Mouse (Mus musculus) forebrain, postnatal 0 days (tissue): ENCODE measurements around the gene Tas2r135. TPM values are rescaled to one million over a fixed set of nuclear protein-coding genes. Genes with fewer than 3 reads are reported as not detected.

Experiments used
- ATAC-seq: fragments of 200-750 bp; cut with Nextera tagmentation; 2 replicates; pipeline ENCODE4 v1.8.0; 2017; ENCODE audit warnings: mild to moderate bottlenecking, moderate library complexity
- DNase-seq: peaks from one replicate; pipeline ENCODE4 v3.0.0-alpha.2; 2015
- H3K27ac ChIP-seq: fragments of 300-500 bp; sonication (generic); 2 replicates; pipeline ENCODE4 v1.5.1; 2014; ENCODE audit warnings: low read depth, mild to moderate bottlenecking, antibody characterized with exemption, low read length, moderate library complexity, mixed read lengths
- H3K27me3 ChIP-seq: fragments of 300-500 bp; sonication (generic); 2 replicates; pipeline ENCODE4 v1.6.1; 2014; ENCODE audit warnings: mild to moderate bottlenecking, low read length, mixed read lengths; ENCODE audit not compliant: insufficient read depth
- H3K36me3 ChIP-seq: fragments of 300-500 bp; sonication (generic); 2 replicates; pipeline ENCODE4 v1.6.1; 2014; ENCODE audit warnings: mild to moderate bottlenecking, moderate library complexity; ENCODE audit not compliant: insufficient read depth
- H3K4me1 ChIP-seq: fragments of 300-500 bp; sonication (generic); 2 replicates; pipeline ENCODE4 v1.6.1; 2014; ENCODE audit warnings: antibody characterized with exemption; ENCODE audit not compliant: insufficient read depth
- H3K4me2 ChIP-seq: fragments of 300-500 bp; sonication (generic); 2 replicates; pipeline ENCODE4 v1.6.1; 2014; ENCODE audit warnings: low read depth, mild to moderate bottlenecking, moderate library complexity
- H3K4me3 ChIP-seq: fragments of 300-500 bp; sonication (generic); 2 replicates; pipeline ENCODE4 v1.5.1; 2014; ENCODE audit warnings: low read depth, low read length, mixed read lengths
- H3K9ac ChIP-seq: fragments of 300-500 bp; sonication (generic); 2 replicates; pipeline ENCODE4 v1.6.1; 2014; ENCODE audit warnings: mild to moderate bottlenecking
- H3K9me3 ChIP-seq: fragments of 300-500 bp; sonication (generic); 2 replicates; pipeline ENCODE4 v1.6.1; 2016; ENCODE audit warnings: low read length
- CTCF ChIP-seq: sonication (generic); IDR thresholded peaks from 2 replicates; pipeline ENCODE4 v1.5.1; 2016; ENCODE audit warnings: antibody characterized with exemption, control low read depth, low read depth
- WGBS: fragments of 180-500 bp; shearing (Covaris S2); extraction: QIAGEN DNeasy Blood & Tissue Kit; methylation state at CpG from one replicate; pipeline ENCODE4 v1.1.7; 2014; 5-methylcytosine and 5-hydroxymethylcytosine counted together
- polyA plus RNA-seq: library from polyadenylated mRNA; unstranded; fragments of >200 nt; fragmentation: Nextera tagmentation; extraction: Ambion mirVana; gene quantifications from 2 replicates; pipeline ENCODE4 v1.2.1, GENCODE M21; 2015
- total RNA-seq: library from RNA; depleted of rRNA; stranded (reverse); fragments of >200 nt; gene quantifications from 2 replicates; pipeline ENCODE4 v1.2.3, GENCODE M21; 2014

The Tas2r135 gene
- total and polyA plus RNA-seq, 2 experiments from 2014 or later = not detected

GRCm38 (mm10) chr6:42365215-42365614 lies 40.0 kb upstream of the Tas2r135 start:
- DNase-seq (no peak), ATAC-seq (no peak)
- TF ChIP-seq CTCF = no peak
- H3K4me2 ChIP-seq = no peak overlapping the region
- no peaks in the 10 kb centered on the region for H3K4me1 ChIP-seq
- no peaks in the 10 kb centered on the region for H3K27me3 ChIP-seq
- H3K4me3 ChIP-seq = no peak overlapping the region
- WGBS = 95% methylated on average over 6 of the region's 6 CpGs
- H3K27ac ChIP-seq = no peak overlapping the region
- H3K36me3 ChIP-seq = peaks cover 12% of the 10 kb centered on the region; the same call in 1 of the 2 replicates
- no peaks in the 10 kb centered on the region for H3K9me3 ChIP-seq
- no peak overlapping the region for H3K9ac ChIP-seq

GRCm38 (mm10) chr6:42369870-42370269 lies 35.4 kb upstream of the Tas2r135 start:
- Histone ChIP-seq H3K4me3 (no peak overlapping the region), H3K9me3 (no peaks in the 10 kb centered on the region), H3K4me2 (no peak overlapping the region), H3K27ac (no peak overlapping the region), H3K9ac (no peak overlapping the region), H3K36me3 (no peaks in the 10 kb centered on the region), H3K27me3 (no peaks in the 10 kb centered on the region), H3K4me1 (0 out of 2 replicates have a peak, but pooled peaks cover 7% of the 10 kb centered on the region)
- DNase-seq (no peak), ATAC-seq (no peak)
- WGBS = under 1% methylated on average over 3 of the region's 3 CpGs
- TF ChIP-seq CTCF = no peak

GRCm38 (mm10) chr6:42370630-42371363 lies 34.4 kb upstream of the Tas2r135 start:
- H3K36me3 ChIP-seq = no peaks in the 10 kb centered on the region
- no peak overlapping the region for H3K27ac ChIP-seq
- no peak overlapping the region for H3K9ac ChIP-seq
- no peak overlapping the region for H3K4me3 ChIP-seq
- DNase-seq = no peak
- 0 out of 2 replicates have a peak, but pooled peaks cover 7% of the 10 kb centered on the region for H3K4me1 ChIP-seq
- H3K27me3 ChIP-seq = no peaks in the 10 kb centered on the region
- H3K9me3 ChIP-seq = no peaks in the 10 kb centered on the region
- H3K4me2 ChIP-seq = no peak overlapping the region
- TF ChIP-seq CTCF = no peak
- WGBS = 34% methylated on average over 4 of the region's 4 CpGs
- ATAC-seq = no peak

GRCm38 (mm10) chr6:42372001-42372400 lies 33.2 kb upstream of the Tas2r135 start:
- WGBS = 11% methylated on average over 3 of the region's 3 CpGs
- Histone ChIP-seq H3K27me3 (no peaks in the 10 kb centered on the region), H3K27ac (no peak overlapping the region), H3K36me3 (no peaks in the 10 kb centered on the region), H3K4me2 (no peak overlapping the region), H3K4me3 (no peak overlapping the region), H3K4me1 (0 out of 2 replicates have a peak, but pooled peaks cover 7% of the 10 kb centered on the region), H3K9me3 (no peaks in the 10 kb centered on the region), H3K9ac (no peak overlapping the region)
- no peak for TF ChIP-seq CTCF
- ATAC-seq (no peak), DNase-seq (no peak)

GRCm38 (mm10) chr6:42372421-42372815 lies 32.8 kb upstream of the Tas2r135 start:
- ATAC-seq (no peak), DNase-seq (no peak)
- 0 out of 2 replicates have a peak, but pooled peaks cover 7% of the 10 kb centered on the region for H3K4me1 ChIP-seq
- 30% methylated on average over 9 of the region's 9 CpGs for WGBS
- no peak overlapping the region for H3K4me3 ChIP-seq
- no peaks in the 10 kb centered on the region for H3K27me3 ChIP-seq
- no peak overlapping the region for H3K9ac ChIP-seq
- no peaks in the 10 kb centered on the region for H3K36me3 ChIP-seq
- no peaks in the 10 kb centered on the region for H3K9me3 ChIP-seq
- H3K27ac ChIP-seq = no peak overlapping the region
- TF ChIP-seq CTCF = no peak
- H3K4me2 ChIP-seq = no peak overlapping the region; the same call in 1 of the 2 replicates

- peak; percentile 63 for TF ChIP-seq CTCF
These were observed 32.3 kb upstream of the Tas2r135 start, which contains the start of gene Epha1 for GRCm38 (mm10) chr6:42372816-42373547. TSS of gene Epha1 (minus strand) at chr6:42373268.

More at GRCm38 (mm10) chr6:42372816-42373547, 32.3 kb upstream of the Tas2r135 start, which contains the start of gene Epha1:
- H3K9me3 ChIP-seq = no peaks in the 10 kb centered on the region
- DNase-seq (peak; percentile 79), ATAC-seq (peak; percentile 66)
- H3K4me1 ChIP-seq = 0 out of 2 replicates have a peak, but pooled peaks cover 7% of the 10 kb centered on the region
- 2% methylated on average over 35 of the region's 36 CpGs for WGBS
- no peak within 1 kb of the TSS for H3K27ac ChIP-seq
- H3K9ac ChIP-seq = peak within 1 kb of the TSS; percentile 28; the same call in 1 of the 2 replicates
- H3K36me3 ChIP-seq = no peaks in the 10 kb centered on the region
- peak within 1 kb of the TSS; percentile 89 for H3K4me2 ChIP-seq
- no peaks in the 10 kb centered on the region for H3K27me3 ChIP-seq
- peak within 1 kb of the TSS; percentile 40 for H3K4me3 ChIP-seq
